Mouse (Mus musculus) liver, adult 2 months (tissue): ENCODE data around the gene E2f1.

Experiments used
- CTCF ChIP-seq: fragments of 200-500 bp; IDR thresholded peaks from 2 replicates; pipeline ENCODE4 v1.5.1; 2011; ENCODE audit warnings: low read depth, low read length, control low read depth
- POLR2A ChIP-seq: fragments of 200-500 bp; IDR thresholded peaks from 2 replicates; pipeline ENCODE4 v1.6.1; 2011; ENCODE audit warnings: low read length, control low read depth; ENCODE audit not compliant: insufficient read depth; ENCODE audit errors: extremely low read depth

DNA sequence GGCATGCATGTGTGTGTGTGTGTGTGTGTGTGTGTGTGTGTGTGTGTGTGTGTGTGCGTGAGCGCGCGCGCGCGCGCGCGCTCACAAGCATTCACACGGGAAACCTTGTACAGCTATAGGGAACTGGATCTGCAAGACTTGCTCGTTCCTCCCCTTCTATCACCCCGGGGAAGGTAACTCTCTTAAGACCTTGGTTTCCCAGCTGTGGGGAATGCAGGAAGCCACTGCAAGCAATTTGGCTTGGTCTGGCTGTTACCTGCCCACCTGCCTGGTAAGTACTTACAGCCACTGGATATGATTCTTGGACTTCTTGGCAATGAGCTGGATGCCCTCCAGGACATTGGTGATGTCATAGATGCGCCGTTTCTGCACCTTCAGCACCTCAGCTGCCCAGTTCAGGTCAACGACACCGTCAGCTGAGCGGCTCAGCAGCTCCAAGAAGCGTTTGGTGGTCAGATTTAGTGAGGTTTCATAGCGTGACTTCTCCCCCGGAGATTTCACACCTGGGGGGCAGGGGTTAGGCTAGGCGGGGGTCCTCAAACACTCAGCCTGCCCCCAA lies 6.0 kb downstream of the E2f1 start:
- TF ChIP-seq CTCF (no peak), POLR2A (no peak)
